Mouse (Mus musculus) hindbrain, embryonic 15.5 days (tissue): ENCODE results near the gene Cnih3. TPM values are rescaled to one million over a fixed set of nuclear protein-coding genes. Genes with fewer than 3 reads are reported as not detected.

ENCODE experiments used
- ATAC-seq: fragments of 200-750 bp; cut with Nextera tagmentation; 2 replicates; pipeline ENCODE4 v1.8.0; 2017; ENCODE audit warnings: low read depth, moderate number of reproducible peaks, moderate TSS enrichment; ENCODE audit not compliant: low FRiP score
- H3K27ac ChIP-seq: fragments of 300-500 bp; sonication (generic); replicated peaks from 2 replicates; pipeline ENCODE4 v1.5.1; 2015; ENCODE audit warnings: mild to moderate bottlenecking, inconsistent platforms
- H3K27me3 ChIP-seq: fragments of 300-500 bp; sonication (generic); 2 replicates; pipeline ENCODE4 v1.6.1; 2015; ENCODE audit warnings: control low read depth, inconsistent platforms
- H3K36me3 ChIP-seq: fragments of 300-500 bp; sonication (generic); 2 replicates; pipeline ENCODE4 v1.6.1; 2015; ENCODE audit warnings: control low read depth, inconsistent platforms
- H3K4me1 ChIP-seq: fragments of 300-500 bp; sonication (generic); replicated peaks from 2 replicates; pipeline ENCODE4 v1.6.1; 2015; ENCODE audit warnings: control low read depth, inconsistent platforms
- H3K4me2 ChIP-seq: fragments of 300-500 bp; sonication (generic); 2 replicates; pipeline ENCODE4 v1.6.1; 2015; ENCODE audit warnings: moderate library complexity, mild to moderate bottlenecking, inconsistent platforms
- H3K4me3 ChIP-seq: fragments of 300-500 bp; sonication (generic); 2 replicates; pipeline ENCODE4 v1.5.1; 2015; ENCODE audit warnings: mild to moderate bottlenecking, inconsistent platforms
- H3K9ac ChIP-seq: fragments of 300-500 bp; sonication (generic); 2 replicates; pipeline ENCODE4 v1.6.1; 2015; ENCODE audit warnings: inconsistent platforms
- H3K9me3 ChIP-seq: fragments of 300-500 bp; sonication (generic); 2 replicates; pipeline ENCODE4 v1.6.1; 2016; ENCODE audit warnings: control low read depth, inconsistent platforms
- WGBS: fragments of 180-500 bp; shearing (Covaris S2); methylation state at CpG from one replicate; pipeline ENCODE4 v1.1.7; 2015; 5-methylcytosine and 5-hydroxymethylcytosine counted together
- polyA plus RNA-seq: library from polyadenylated mRNA; unstranded; fragments of >200 nt; fragmentation: Nextera tagmentation; extraction: Ambion mirVana; gene quantifications from 2 replicates; pipeline ENCODE4 v1.2.1, GENCODE M21; 2015

Gene Cnih3
- polyA plus RNA-seq, 1 experiment from 2014 or later = 14.1 TPM

- Histone ChIP-seq H3K4me2 (no peak overlapping the region), H3K36me3 (no peaks in the 10 kb centered on the region), H3K4me3 (no peak overlapping the region), H3K4me1 (0 out of 2 replicates have a peak, but pooled peaks cover 4% of the 10 kb centered on the region), H3K27ac (no peak overlapping the region), H3K27me3 (no peaks in the 10 kb centered on the region), H3K9me3 (no peaks in the 10 kb centered on the region), H3K9ac (no peak overlapping the region)
- no peak for ATAC-seq
- 65% methylated on average over 12 of the region's 12 CpGs for WGBS
Measured at GRCm38 (mm10) chr1:181381410-181382010, 29.1 kb downstream of the Cnih3 start.

GRCm38 (mm10) chr1:181389264-181389663, 36.8 kb downstream of the Cnih3 start:
- Histone ChIP-seq H3K4me2 (no peak overlapping the region), H3K4me3 (no peak overlapping the region), H3K27me3 (no peaks in the 10 kb centered on the region), H3K36me3 (no peaks in the 10 kb centered on the region), H3K9ac (no peak overlapping the region), H3K4me1 (peaks cover 12% of the 10 kb centered on the region), H3K27ac (no peak overlapping the region), H3K9me3 (no peaks in the 10 kb centered on the region)
- 75% methylated on average over 2 of the region's 2 CpGs for WGBS
- ATAC-seq = no peak

GRCm38 (mm10) chr1:181392489-181392888, 40.1 kb downstream of the Cnih3 start:
- H3K9ac ChIP-seq = no peak overlapping the region
- H3K36me3 ChIP-seq = no peaks in the 10 kb centered on the region
- H3K4me3 ChIP-seq = no peak overlapping the region
- WGBS = 93% methylated on average over 2 of the region's 2 CpGs
- ATAC-seq = no peak
- no peaks in the 10 kb centered on the region for H3K9me3 ChIP-seq
- H3K27me3 ChIP-seq = no peaks in the 10 kb centered on the region
- H3K4me1 ChIP-seq = peaks cover 12% of the 10 kb centered on the region
- H3K27ac ChIP-seq = no peak overlapping the region
- H3K4me2 ChIP-seq = no peak overlapping the region

GRCm38 (mm10) chr1:181393250-181394149, 41.1 kb downstream of the Cnih3 start:
- H3K9me3 ChIP-seq = no peaks in the 10 kb centered on the region
- 47% methylated on average over 6 of the region's 6 CpGs for WGBS
- H3K36me3 ChIP-seq = no peaks in the 10 kb centered on the region
- H3K4me1 ChIP-seq = peaks cover 12% of the 10 kb centered on the region
- H3K4me3 ChIP-seq = no peak overlapping the region
- no peak overlapping the region for H3K9ac ChIP-seq
- no peaks in the 10 kb centered on the region for H3K27me3 ChIP-seq
- H3K4me2 ChIP-seq = no peak overlapping the region
- H3K27ac ChIP-seq = peak overlapping the region; percentile 68
- ATAC-seq = peak; percentile 85

GRCm38 (mm10) chr1:181395234-181395828, 42.9 kb downstream of the Cnih3 start:
- Histone ChIP-seq H3K27ac (no peak overlapping the region), H3K9me3 (no peaks in the 10 kb centered on the region), H3K27me3 (no peaks in the 10 kb centered on the region), H3K4me1 (peaks cover 12% of the 10 kb centered on the region), H3K36me3 (no peaks in the 10 kb centered on the region), H3K4me2 (no peak overlapping the region), H3K9ac (no peak overlapping the region), H3K4me3 (no peak overlapping the region)
- no peak for ATAC-seq
- 87% methylated on average over 6 of the region's 6 CpGs for WGBS

GRCm38 (mm10) chr1:181399179-181399578, 46.8 kb downstream of the Cnih3 start:
- H3K9me3 ChIP-seq = no peaks in the 10 kb centered on the region
- no peaks in the 10 kb centered on the region for H3K4me1 ChIP-seq
- no peaks in the 10 kb centered on the region for H3K27me3 ChIP-seq
- no peak overlapping the region for H3K9ac ChIP-seq
- ATAC-seq = no peak
- WGBS = 77% methylated on average over 3 of the region's 3 CpGs
- H3K4me2 ChIP-seq = no peak overlapping the region
- H3K36me3 ChIP-seq = no peaks in the 10 kb centered on the region
- no peak overlapping the region for H3K27ac ChIP-seq
- H3K4me3 ChIP-seq = no peak overlapping the region

- Histone ChIP-seq H3K9ac (no peak overlapping the region), H3K4me2 (no peak overlapping the region), H3K4me3 (no peak overlapping the region), H3K9me3 (no peaks in the 10 kb centered on the region), H3K4me1 (peaks cover 8% of the 10 kb centered on the region), H3K36me3 (no peaks in the 10 kb centered on the region), H3K27ac (no peak overlapping the region), H3K27me3 (no peaks in the 10 kb centered on the region)
- no peak for ATAC-seq
- 86% methylated on average over 7 of the region's 7 CpGs for WGBS
Measured at GRCm38 (mm10) chr1:181403056-181403455, 50.6 kb downstream of the Cnih3 start.

GRCm38 (mm10) chr1:181407281-181407680, 54.9 kb downstream of the Cnih3 start:
- no peak overlapping the region for H3K9ac ChIP-seq
- no peaks in the 10 kb centered on the region for H3K36me3 ChIP-seq
- 0 out of 2 replicates have a peak, but pooled peaks have one; percentile 16 for ATAC-seq
- H3K4me3 ChIP-seq = no peak overlapping the region
- no peaks in the 10 kb centered on the region for H3K27me3 ChIP-seq
- peaks cover 23% of the 10 kb centered on the region for H3K4me1 ChIP-seq
- 71% methylated on average over 11 of the region's 11 CpGs for WGBS
- 0 out of 2 replicates have a peak overlapping the region, but pooled peaks have one; percentile 11 for H3K27ac ChIP-seq
- H3K4me2 ChIP-seq = no peak overlapping the region
- H3K9me3 ChIP-seq = no peaks in the 10 kb centered on the region

- ATAC-seq = peak; percentile 20; the same call in 1 of the 2 replicates
- no peaks in the 10 kb centered on the region for H3K27me3 ChIP-seq
- no peaks in the 10 kb centered on the region for H3K36me3 ChIP-seq
- H3K9ac ChIP-seq = no peak overlapping the region
- H3K4me1 ChIP-seq = peaks cover 23% of the 10 kb centered on the region
- WGBS = 40% methylated on average over 18 of the region's 18 CpGs
- H3K4me3 ChIP-seq = no peak overlapping the region
- H3K9me3 ChIP-seq = no peaks in the 10 kb centered on the region
- H3K4me2 ChIP-seq = no peak overlapping the region
- H3K27ac ChIP-seq = peak overlapping the region; percentile 47; the same call in 1 of the 2 replicates
Measured at GRCm38 (mm10) chr1:181408086-181408975, 55.9 kb downstream of the Cnih3 start.

- Histone ChIP-seq H3K9me3 (no peaks in the 10 kb centered on the region), H3K4me3 (no peak overlapping the region), H3K27ac (no peak overlapping the region), H3K4me1 (peaks cover 23% of the 10 kb centered on the region), H3K9ac (no peak overlapping the region), H3K4me2 (no peak overlapping the region), H3K27me3 (no peaks in the 10 kb centered on the region), H3K36me3 (no peaks in the 10 kb centered on the region)
- 84% methylated on average over 9 of the region's 9 CpGs for WGBS
- no peak for ATAC-seq
Measured at GRCm38 (mm10) chr1:181409693-181410092, 57.3 kb downstream of the Cnih3 start.

GRCm38 (mm10) chr1:181410647-181411254, 58.3 kb downstream of the Cnih3 start:
- no peak for ATAC-seq
- Histone ChIP-seq H3K4me3 (no peak overlapping the region), H3K4me2 (no peak overlapping the region), H3K27me3 (no peaks in the 10 kb centered on the region), H3K9ac (no peak overlapping the region), H3K36me3 (no peaks in the 10 kb centered on the region), H3K9me3 (no peaks in the 10 kb centered on the region), H3K4me1 (peaks cover 23% of the 10 kb centered on the region), H3K27ac (no peak overlapping the region)
- 29% methylated on average over 8 of the region's 8 CpGs for WGBS
